Mouse (Mus musculus) brown adipose tissue, adult 24 weeks (tissue): ENCODE results near the gene Lhfpl2. TPM values are rescaled to one million over a fixed set of nuclear protein-coding genes. Genes with fewer than 3 reads are reported as not detected.

Experiments used
- H3K27ac ChIP-seq: fragments of 200-500 bp; replicated peaks from 2 replicates; pipeline ENCODE4 v1.5.1; 2012; ENCODE audit warnings: low read depth, mild to moderate bottlenecking, low read length
- H3K4me1 ChIP-seq: fragments of 200-500 bp; 2 replicates; pipeline ENCODE4 v1.6.1; 2012; ENCODE audit warnings: low read length, mixed read lengths; ENCODE audit not compliant: control insufficient read depth, insufficient read depth, insufficient read length
- H3K4me3 ChIP-seq: fragments of 200-500 bp; 2 replicates; pipeline ENCODE4 v1.5.1; 2012; ENCODE audit warnings: low read depth, mild to moderate bottlenecking, low read length, moderate library complexity; ENCODE audit not compliant: insufficient read depth
- polyA plus RNA-seq: library from polyadenylated mRNA; stranded (reverse); fragments of >200 nt; gene quantifications from 2 replicates; pipeline ENCODE4 v1.2.4, GENCODE M21; 2012; ENCODE audit not compliant: missing spikeins, insufficient read depth, insufficient read length

The Lhfpl2 gene
- polyA plus RNA-seq, 1 experiment: 6.5 TPM

GRCm38 (mm10) chr13:94100361-94100760, 42.8 kb downstream of the Lhfpl2 start:
- Histone ChIP-seq H3K4me3 (no peak overlapping the region), H3K27ac (no peak overlapping the region), H3K4me1 (peaks cover 19% of the 10 kb centered on the region)

- Histone ChIP-seq H3K4me3 (no peak overlapping the region), H3K27ac (no peak overlapping the region), H3K4me1 (peaks cover 22% of the 10 kb centered on the region)
These were observed 43.5 kb downstream of the Lhfpl2 start for GRCm38 (mm10) chr13:94101020-94101571.

GRCm38 (mm10) chr13:94104866-94105475, 47.4 kb downstream of the Lhfpl2 start:
- Histone ChIP-seq H3K27ac (no peak overlapping the region), H3K4me1 (peaks cover 5% of the 10 kb centered on the region), H3K4me3 (no peak overlapping the region)

DNA sequence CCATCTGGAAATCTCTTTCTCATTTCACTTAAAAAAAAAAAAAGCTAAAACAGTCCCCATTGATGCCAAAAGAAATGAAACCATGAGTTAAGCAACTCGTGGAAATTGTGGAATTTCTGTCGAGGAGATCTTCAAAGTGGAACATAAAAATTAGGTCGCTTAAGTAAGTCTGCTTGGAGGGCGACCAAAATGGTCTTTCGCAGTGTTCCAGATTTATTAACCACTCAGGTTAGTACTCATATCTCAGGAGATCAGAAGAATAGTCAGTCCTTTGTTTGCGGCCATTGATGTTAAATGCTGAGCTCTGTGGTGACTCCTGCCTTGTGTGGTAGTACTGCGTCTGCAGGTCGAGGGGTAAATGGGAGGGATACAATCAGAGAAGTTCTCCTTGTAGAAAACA, 48.8 kb downstream of the Lhfpl2 start:
- peak overlapping the region; percentile 37 for H3K4me3 ChIP-seq
- H3K27ac ChIP-seq: no peak overlapping the region

DNA sequence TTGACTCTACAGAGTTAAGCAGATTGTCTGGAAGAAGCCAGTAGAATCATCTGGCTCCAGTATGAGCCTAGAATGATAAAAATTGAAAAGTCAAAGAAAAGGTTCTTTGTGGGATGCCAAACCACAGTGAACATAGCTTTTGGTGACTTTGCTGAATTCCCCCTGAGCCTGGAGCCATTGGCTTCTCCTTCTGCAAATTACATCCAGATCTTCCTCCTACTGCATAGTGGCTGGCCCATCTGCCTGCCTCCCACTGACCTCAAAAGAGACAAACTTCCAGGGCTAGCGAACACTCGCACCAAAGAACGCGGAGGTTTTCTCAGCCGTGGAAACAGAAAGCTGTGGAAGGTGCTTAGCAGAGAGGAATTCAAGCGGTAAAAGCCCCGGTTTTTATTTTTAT, 49.4 kb downstream of the Lhfpl2 start:
- H3K4me1 ChIP-seq: peaks cover 3% of the 10 kb centered on the region
- no peak overlapping the region for H3K4me3 ChIP-seq
- H3K27ac ChIP-seq: no peak overlapping the region

More for the DNA sequence above, 48.8 kb downstream of the Lhfpl2 start:
- H3K4me1 ChIP-seq: peaks cover 3% of the 10 kb centered on the region

- H3K27ac ChIP-seq: no peak overlapping the region
- peaks cover 4% of the 10 kb centered on the region for H3K4me1 ChIP-seq
- H3K4me3 ChIP-seq: no peak overlapping the region
These were observed 53.0 kb downstream of the Lhfpl2 start for GRCm38 (mm10) chr13:94110556-94110955.

DNA sequence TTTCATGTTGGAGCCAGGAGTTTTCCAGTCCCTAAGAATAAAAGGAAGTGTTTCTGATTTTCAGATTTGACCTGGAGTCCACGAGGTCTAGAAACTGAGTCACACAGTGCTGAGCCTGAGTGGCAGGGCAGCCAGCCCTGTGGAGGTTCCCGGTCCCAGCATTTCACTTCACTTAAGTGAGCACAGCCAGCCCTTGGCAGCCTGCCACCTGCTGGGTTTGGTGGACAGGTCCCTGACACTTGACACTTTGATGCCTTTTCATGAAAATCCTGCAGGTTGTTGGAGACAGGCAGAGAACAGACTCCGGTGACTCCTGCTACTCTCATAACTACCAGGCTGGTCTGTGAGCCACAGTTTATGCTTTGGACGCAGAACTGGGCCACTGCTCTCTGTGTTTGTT, 57.9 kb downstream of the Lhfpl2 start:
- 0 out of 2 replicates have a peak, but pooled peaks cover 2% of the 10 kb centered on the region for H3K4me1 ChIP-seq
- no peak overlapping the region for H3K27ac ChIP-seq
- H3K4me3 ChIP-seq: no peak overlapping the region

- no peak overlapping the region for H3K27ac ChIP-seq
- H3K4me1 ChIP-seq: 0 out of 2 replicates have a peak, but pooled peaks cover 4% of the 10 kb centered on the region
- no peak overlapping the region for H3K4me3 ChIP-seq
These were observed 59.3 kb downstream of the Lhfpl2 start for GRCm38 (mm10) chr13:94116705-94117410.

GRCm38 (mm10) chr13:94117522-94117921, 59.9 kb downstream of the Lhfpl2 start:
- H3K4me1 ChIP-seq: 0 out of 2 replicates have a peak, but pooled peaks cover 4% of the 10 kb centered on the region
- no peak overlapping the region for H3K4me3 ChIP-seq
- H3K27ac ChIP-seq: no peak overlapping the region

- Histone ChIP-seq H3K27ac (no peak overlapping the region), H3K4me1 (peaks cover 4% of the 10 kb centered on the region; the same call in 1 of the 2 replicates), H3K4me3 (no peak overlapping the region)
These were observed 60.5 kb downstream of the Lhfpl2 start for GRCm38 (mm10) chr13:94118091-94118490.

GRCm38 (mm10) chr13:94119309-94119708, 61.7 kb downstream of the Lhfpl2 start:
- H3K27ac ChIP-seq: no peak overlapping the region
- no peak overlapping the region for H3K4me3 ChIP-seq
- peaks cover 6% of the 10 kb centered on the region; the same call in 1 of the 2 replicates for H3K4me1 ChIP-seq

- Histone ChIP-seq H3K4me3 (no peak overlapping the region), H3K4me1 (peaks cover 4% of the 10 kb centered on the region; the same call in 1 of the 2 replicates), H3K27ac (no peak overlapping the region)
These were observed 65.4 kb downstream of the Lhfpl2 start for GRCm38 (mm10) chr13:94122703-94123592.

GRCm38 (mm10) chr13:94130394-94130793, 72.8 kb downstream of the Lhfpl2 start:
- Histone ChIP-seq H3K27ac (no peak overlapping the region), H3K4me3 (no peak overlapping the region), H3K4me1 (peaks cover 18% of the 10 kb centered on the region)

- Histone ChIP-seq H3K4me1 (peaks cover 20% of the 10 kb centered on the region), H3K4me3 (peak overlapping the region; percentile 2; the same call in 1 of the 2 replicates), H3K27ac (no peak overlapping the region)
These were observed 73.5 kb downstream of the Lhfpl2 start for GRCm38 (mm10) chr13:94131135-94131534.
